ENCODE assay signal across 16 mouse cellular contexts in genomic region chr17:75109081-75109716, GRCm38 (mm10).
"Had no signal": no experiment of that assay in that cellular context is flagged by ENCODE, and none has a peak within 500 bp of the region (broad histone marks: within the 10 kb centered on the region; RNA-seq: fewer than 3 reads in every experiment).

No protein-coding gene starts in this region.

- H3K4me2 ChIP-seq: limb, embryonic 12.5 days; liver, embryonic 13.5 days; midbrain, embryonic 11.5 days; neural tube, embryonic 13.5 days had no signal

- H3K9me3 ChIP-seq: limb, embryonic 12.5 days; liver, embryonic 13.5 days; megakaryocyte, embryonic 14.5 days; neural tube, embryonic 13.5 days had no signal

- ATAC-seq: liver, postnatal 0 days; midbrain, embryonic 16.5 days had no signal

- H3K4me3 ChIP-seq: limb, embryonic 12.5 days; liver, embryonic 13.5 days; megakaryocyte, embryonic 14.5 days; neural tube, embryonic 13.5 days had no signal

- H3K27me3 ChIP-seq: limb, embryonic 12.5 days; liver, embryonic 13.5 days; megakaryocyte, embryonic 14.5 days; neural tube, embryonic 13.5 days had no signal

- H3K9ac ChIP-seq: limb, embryonic 12.5 days; liver, embryonic 13.5 days; liver, postnatal 0 days; neural tube, embryonic 13.5 days had no signal

- H3K27ac ChIP-seq: kidney, postnatal 0 days; liver, embryonic 13.5 days; macrophage; neural tube, embryonic 13.5 days had no signal

- H3K4me1 ChIP-seq: liver, embryonic 13.5 days had no signal

- DNase-seq: kidney, adult 11 months; kidney, postnatal 36 days; layer of hippocampus, adult 9-11 months; layer of hippocampus, postnatal 36 days; liver; liver, embryonic 13.5 days; liver, postnatal 0 days; retina, postnatal 1 day; thymus, postnatal 4 days had no signal

- H3K36me3 ChIP-seq: limb, embryonic 12.5 days; liver, embryonic 13.5 days; neural tube, embryonic 13.5 days had no signal
